Mouse (Mus musculus) heart, embryonic 11.5 days (tissue): Measurements from ENCODE around the gene Usp27x. TPM values are rescaled to one million over a fixed set of nuclear protein-coding genes. Genes with fewer than 3 reads are reported as not detected.

Experiments
- ATAC-seq: fragments of 200-750 bp; cut with Nextera tagmentation; replicated peaks from 2 replicates; pipeline ENCODE4 v1.8.0; 2017; ENCODE audit warnings: moderate library complexity; ENCODE audit not compliant: insufficient number of reproducible peaks, low FRiP score, low TSS enrichment
- H3K27ac ChIP-seq: fragments of 300-500 bp; sonication (generic); 2 replicates; pipeline ENCODE4 v1.5.1; 2014; ENCODE audit warnings: mild to moderate bottlenecking, low read depth, low read length
- H3K27me3 ChIP-seq: fragments of 300-500 bp; sonication (generic); 2 replicates; pipeline ENCODE4 v1.6.1; 2014; ENCODE audit warnings: mild to moderate bottlenecking, low read length, mixed read lengths; ENCODE audit not compliant: control insufficient read depth, insufficient read depth
- H3K36me3 ChIP-seq: fragments of 300-500 bp; sonication (generic); 2 replicates; pipeline ENCODE4 v1.6.1; 2014; ENCODE audit warnings: mild to moderate bottlenecking, low read length, moderate library complexity, mixed read lengths; ENCODE audit not compliant: control insufficient read depth, insufficient read depth
- H3K4me1 ChIP-seq: fragments of 300-500 bp; sonication (generic); 2 replicates; pipeline ENCODE4 v1.6.1; 2014; ENCODE audit warnings: low read length; ENCODE audit not compliant: control insufficient read depth, insufficient read depth
- H3K4me2 ChIP-seq: fragments of 300-500 bp; sonication (generic); 2 replicates; pipeline ENCODE4 v1.6.1; 2014; ENCODE audit warnings: mild to moderate bottlenecking, moderate library complexity
- H3K4me3 ChIP-seq: fragments of 300-500 bp; sonication (generic); 2 replicates; pipeline ENCODE4 v1.5.1; 2014; ENCODE audit warnings: low read depth, low read length
- H3K9ac ChIP-seq: fragments of 300-500 bp; sonication (generic); 2 replicates; pipeline ENCODE4 v1.6.1; 2014; ENCODE audit warnings: mild to moderate bottlenecking, low read depth, low read length, moderate library complexity
- H3K9me3 ChIP-seq: fragments of 300-500 bp; sonication (generic); replicated peaks from 2 replicates; pipeline ENCODE4 v1.6.1; 2016; ENCODE audit warnings: low read length; ENCODE audit not compliant: control insufficient read depth
- WGBS: fragments of 180-500 bp; shearing (Covaris S2); extraction: QIAGEN DNeasy Blood & Tissue Kit; methylation state at CpG from one replicate; pipeline ENCODE4 v1.1.7; 2014; ENCODE audit not compliant: insufficient replicate concordance; 5-methylcytosine and 5-hydroxymethylcytosine counted together
- polyA plus RNA-seq: library from polyadenylated mRNA; unstranded; fragments of >200 nt; fragmentation: Nextera tagmentation; extraction: Ambion mirVana; gene quantifications from 2 replicates; pipeline ENCODE4 v1.2.1, GENCODE M21; 2014

The Usp27x gene
- polyA plus RNA-seq, 1 experiment from 2014 or later: 0.33 TPM

DNA sequence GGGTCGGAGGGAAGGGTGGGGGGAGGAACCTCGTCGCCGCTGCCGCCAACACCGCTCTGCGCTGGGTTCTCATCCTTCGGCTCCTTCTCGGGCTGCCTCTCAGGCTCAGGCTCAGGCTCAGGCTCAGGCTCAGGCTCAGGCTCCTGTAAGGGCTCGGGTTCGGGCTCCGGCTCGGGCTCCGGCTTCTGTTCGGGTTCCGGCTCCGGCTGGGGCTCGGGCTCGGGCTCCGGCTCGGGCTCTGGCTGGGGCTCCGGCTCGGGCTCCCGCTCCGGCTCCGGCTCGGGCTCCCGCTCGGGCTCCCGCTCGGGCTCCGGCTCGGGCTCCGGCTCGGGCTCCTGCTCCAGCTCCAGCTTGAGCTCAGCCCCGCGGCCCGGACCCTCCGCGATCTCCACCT, 311 bp downstream of the Usp27x start:
- WGBS: 6% methylated on average over 25 of the region's 40 CpGs
- Histone ChIP-seq H3K9ac (peak overlapping the region; percentile 73), H3K4me3 (peak overlapping the region; percentile 61), H3K27me3 (no peaks in the 10 kb centered on the region), H3K4me1 (no peaks in the 10 kb centered on the region), H3K36me3 (no peaks in the 10 kb centered on the region), H3K27ac (peak overlapping the region; percentile 75), H3K9me3 (0 out of 2 replicates have a peak, but pooled peaks cover 2% of the 10 kb centered on the region), H3K4me2 (peak overlapping the region; percentile 82)
- 0 out of 2 replicates have a peak, but pooled peaks have one; percentile 22 for ATAC-seq

DNA sequence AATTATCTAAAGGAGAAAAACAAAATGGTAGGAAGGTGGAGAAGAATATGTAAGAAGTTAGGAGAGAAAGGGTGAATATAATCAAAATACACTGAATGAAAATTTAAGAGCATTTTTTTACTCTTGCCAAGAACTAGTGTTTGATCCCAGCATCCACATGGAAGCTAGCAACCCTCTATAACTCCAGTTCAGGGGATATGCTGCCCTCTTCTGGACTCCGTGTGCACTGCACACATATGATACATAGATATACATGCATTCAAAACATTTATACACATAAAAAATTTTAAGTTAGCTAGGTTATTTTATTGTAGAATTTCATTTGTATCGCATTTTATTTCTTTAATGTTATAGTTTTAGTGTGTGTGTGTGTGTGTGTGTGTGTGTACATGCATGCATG, 50.2 kb downstream of the Usp27x start:
- Histone ChIP-seq H3K27me3 (no peaks in the 10 kb centered on the region), H3K4me2 (no peak overlapping the region), H3K4me1 (no peaks in the 10 kb centered on the region), H3K36me3 (no peaks in the 10 kb centered on the region), H3K4me3 (no peak overlapping the region), H3K9me3 (no peaks in the 10 kb centered on the region), H3K27ac (no peak overlapping the region), H3K9ac (no peak overlapping the region)
- 29% methylated on average over 2 of the region's 2 CpGs for WGBS
- no peak for ATAC-seq

DNA sequence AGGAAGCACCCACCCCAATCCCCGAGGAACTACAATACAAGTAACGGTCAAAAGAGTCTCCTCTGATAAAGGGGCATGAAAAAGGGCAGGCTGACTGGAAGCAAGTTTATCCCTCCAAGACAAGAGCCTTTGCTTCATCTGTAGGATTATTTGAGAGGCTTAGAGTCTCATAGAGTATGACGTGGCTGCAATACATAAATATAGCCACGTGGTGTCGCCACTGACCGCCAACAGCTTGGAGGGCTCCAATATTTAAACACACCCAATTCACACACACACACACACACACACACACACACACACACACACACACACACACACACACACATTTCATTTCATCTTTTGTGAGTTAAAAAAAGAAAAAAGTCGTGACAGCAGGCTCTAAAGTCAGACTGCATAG, 53.3 kb downstream of the Usp27x start:
- Histone ChIP-seq H3K4me2 (no peak overlapping the region), H3K27me3 (no peaks in the 10 kb centered on the region), H3K4me1 (no peaks in the 10 kb centered on the region), H3K9ac (no peak overlapping the region), H3K9me3 (no peaks in the 10 kb centered on the region), H3K4me3 (no peak overlapping the region), H3K36me3 (no peaks in the 10 kb centered on the region), H3K27ac (no peak overlapping the region)
- ATAC-seq: no peak
- 7% methylated on average over 7 of the region's 7 CpGs for WGBS

Other genes with a start within 250 kb of the Usp27x start
- gene Clcn5, start 56.5 kb downstream of the Usp27x start, polyA plus RNA-seq: 24.9 and 35.1 TPM in 2 replicates
- gene Foxp3, start 197.8 kb upstream of the Usp27x start, polyA plus RNA-seq: 0.07 TPM in 1 of 2 replicates, not detected in the other
- gene Ppp1r3f, start 198.5 kb upstream of the Usp27x start, polyA plus RNA-seq: 1.1 and 1.6 TPM in 2 replicates
- 17.4 and 18.7 TPM in 2 replicates for gene Ccdc22, start 229.7 kb upstream of the Usp27x start, polyA plus RNA-seq
- not detected in 2 replicates for gene Cacna1f, start 231.3 kb upstream of the Usp27x start, polyA plus RNA-seq